Mouse (Mus musculus): Measurements from ENCODE around the gene Tln1.

GRCm38 (mm10) chr4:43509109-43509508 lies 53.4 kb downstream of the Tln1 start:
- no peak for TF ChIP-seq POLR2A (IDR thresholded peaks at IDR 0.05; ENCODE audit: borderline replicate concordance, extremely low read depth, low read depth, low read length)
- no peak for TF ChIP-seq CTCF (IDR thresholded peaks at IDR 0.05; ENCODE audit: insufficient read depth, low read length)
